Comparison of ENCODE assay signal across 9 mouse cellular contexts in genomic region chr1:155040939-155041371, GRCm38 (mm10). TPM values are rescaled to one million over a fixed set of nuclear protein-coding genes. Genes with fewer than 3 reads are reported as not detected.
DNase-seq lines count a peak whose midpoint lies in the region; ATAC-seq and TF ChIP-seq lines count a peak whose summit lies in the region.
"Had no signal": no experiment of that assay in that cellular context is flagged by ENCODE, and none has a peak within 500 bp of the region (broad histone marks: within the 10 kb centered on the region; RNA-seq: fewer than 3 reads in every experiment).

No protein-coding gene starts in this region.

- H3K4me2 ChIP-seq in forebrain, embryonic 11.5 days (ENCODE audit: low read depth, low read length, severe bottlenecking) = no peak overlapping the region
- no peak overlapping the region for H3K4me2 ChIP-seq in forebrain, embryonic 14.5 days (ENCODE audit: low read length)
- no peak overlapping the region for H3K4me2 ChIP-seq in limb, embryonic 13.5 days (replicated peaks)

- H3K9ac ChIP-seq in forebrain, embryonic 11.5 days (ENCODE audit: low read length) = no peak overlapping the region
- H3K9ac ChIP-seq in forebrain, embryonic 14.5 days (ENCODE audit: low read length) = no peak overlapping the region
- no peak overlapping the region for H3K9ac ChIP-seq in MEL (ENCODE audit: control insufficient read depth, low read depth, low read length, poor library complexity, severe bottlenecking)
- H3K9ac ChIP-seq in limb, embryonic 13.5 days = no peak overlapping the region

- 0 out of 2 replicates have a peak, but pooled peaks cover 3% of the 10 kb centered on the region for H3K4me1 ChIP-seq in forebrain, embryonic 11.5 days (replicated peaks; ENCODE audit: control insufficient read depth, insufficient read depth, low read length)
- H3K4me1 ChIP-seq in forebrain, embryonic 14.5 days (ENCODE audit: control insufficient read depth, insufficient read depth, low read length) = no peaks in the 10 kb centered on the region
- peaks cover 5 to 23% of the 10 kb centered on the region in 2 experiments for H3K4me1 ChIP-seq in MEL (ENCODE audit: control insufficient read depth in 1 of 2, insufficient read depth in 2 of 2, low read length in 2 of 2)
- peaks cover 6% of the 10 kb centered on the region for H3K4me1 ChIP-seq in limb, embryonic 13.5 days

- H3K79me2 ChIP-seq in MEL (ENCODE audit: control insufficient read depth, insufficient read depth, low read length, poor library complexity) = no peaks in the 10 kb centered on the region

- no peaks in the 10 kb centered on the region for H3K36me3 ChIP-seq in forebrain, embryonic 11.5 days (ENCODE audit: control insufficient read depth, insufficient read depth, low read length)
- no peaks in the 10 kb centered on the region for H3K36me3 ChIP-seq in forebrain, embryonic 14.5 days (ENCODE audit: control insufficient read depth, insufficient read depth, low read length)
- H3K36me3 ChIP-seq in MEL (ENCODE audit: control insufficient read depth in 1 of 2, insufficient read depth in 2 of 2, low read length in 2 of 2) = peaks cover 0 to 20% of the 10 kb centered on the region in 2 experiments; a peak in 2 of 4 replicates
- no peaks in the 10 kb centered on the region for H3K36me3 ChIP-seq in limb, embryonic 13.5 days
- H3K36me3 ChIP-seq: midbrain, embryonic 10.5 days had no signal

- intact Hi-C loops in left cerebral cortex, adult 2 months (cut with DNase I) = no loop called here
- intact Hi-C loops in left cerebral cortex, postnatal 36 days (cut with DNase I) = no loop called here

- TF ChIP-seq POLR2A in MEL (IDR thresholded peaks at IDR 0.05; ENCODE audit: control insufficient read depth in 1 of 2, insufficient read depth in 1 of 2, low read depth in 1 of 2, low read length in 2 of 2, poor library complexity in 1 of 2) = no peak

- ATAC-seq in forebrain, embryonic 11.5 days (replicated peaks; ENCODE audit: low FRiP score) = no peak
- ATAC-seq in forebrain, embryonic 14.5 days = no peak
- ATAC-seq in limb, embryonic 13.5 days (ENCODE audit: low FRiP score, low read depth) = peak; percentile 72

- H3K4me3 ChIP-seq in forebrain, embryonic 11.5 days (ENCODE audit: low read depth, low read length) = no peak overlapping the region
- no peak overlapping the region for H3K4me3 ChIP-seq in forebrain, embryonic 14.5 days (ENCODE audit: low read depth, low read length)
- H3K4me3 ChIP-seq in left cerebral cortex, adult 2 months = no peak overlapping the region
- no peak overlapping the region for H3K4me3 ChIP-seq in MEL (ENCODE audit: control insufficient read depth in 1 of 2, insufficient read depth in 1 of 2, low read depth in 2 of 2, low read length in 2 of 2)
- H3K4me3 ChIP-seq in limb, embryonic 13.5 days = no peak overlapping the region
- H3K4me3 ChIP-seq: midbrain, embryonic 10.5 days had no signal

- H3K27me3 ChIP-seq in forebrain, embryonic 11.5 days (ENCODE audit: control insufficient read depth, insufficient read depth, low read length) = no peaks in the 10 kb centered on the region
- no peaks in the 10 kb centered on the region for H3K27me3 ChIP-seq in forebrain, embryonic 14.5 days (replicated peaks; ENCODE audit: control insufficient read depth, insufficient read depth, low read length)
- H3K27me3 ChIP-seq in MEL (ENCODE audit: control insufficient read depth in 1 of 2, insufficient read depth in 2 of 2, low read length in 2 of 2) = no peaks in the 10 kb centered on the region
- H3K27me3 ChIP-seq in limb, embryonic 13.5 days = no peaks in the 10 kb centered on the region

- no peak for TF ChIP-seq EP300 in MEL (IDR thresholded peaks at IDR 0.05; ENCODE audit: low read depth in 1 of 2, low read length in 2 of 2)

- TF ChIP-seq CTCF in left cerebral cortex, adult 2 months (IDR thresholded peaks at IDR 0.05) = no peak
- TF ChIP-seq CTCF in MEL (IDR thresholded peaks at IDR 0.05 in 2 of 3, conservative IDR thresholded peaks at IDR 0.05 in 1 of 3; ENCODE audit: control insufficient read depth in 1 of 3, insufficient read depth in 1 of 3, low read depth in 2 of 3, low read length in 3 of 3, poor library complexity in 1 of 3, severe bottlenecking in 1 of 3) = no peak

- no peak overlapping the region for H3K27ac ChIP-seq in forebrain, embryonic 11.5 days (ENCODE audit: low read depth, low read length)
- H3K27ac ChIP-seq in forebrain, embryonic 14.5 days (ENCODE audit: low read depth, low read length) = no peak overlapping the region
- peak overlapping the region; percentile 69; the same call in 1 of the 2 replicates for H3K27ac ChIP-seq in left cerebral cortex, adult 2 months
- H3K27ac ChIP-seq in MEL (ENCODE audit: control insufficient read depth, low read depth, low read length) = peak overlapping the region; percentile 56
- H3K27ac ChIP-seq in limb, embryonic 13.5 days = 0 out of 2 replicates have a peak overlapping the region, but pooled peaks have one; percentile 22

- no peak for TF ChIP-seq RAD21 in MEL (IDR thresholded peaks at IDR 0.05; ENCODE audit: low read depth, low read length)

- 81% methylated on average over 1 of the region's 1 CpGs for WGBS in forebrain, embryonic 11.5 days
- 79% methylated on average over 1 of the region's 1 CpGs for WGBS in forebrain, embryonic 14.5 days
- WGBS in limb, embryonic 13.5 days = 42% methylated on average over 1 of the region's 1 CpGs

- peak; percentile 36 for DNase-seq in forebrain, embryonic 11.5 days (ENCODE audit: low spot score)
- DNase-seq in forebrain, embryonic 14.5 days (ENCODE audit: low spot score) = no peak
- no peak for DNase-seq in left cerebral cortex, adult 2 months (ENCODE audit: extremely low spot score in 1 of 2, low spot score in 2 of 2)
- no peak for DNase-seq in left cerebral cortex, adult 18-20 months (ENCODE audit: low spot score in 2 of 2)
- no peak for DNase-seq in MEL (ENCODE audit: low read depth, low spot score)
- no peak for DNase-seq in adrenal gland, postnatal 4 days (ENCODE audit: low spot score in 2 of 2)
- no peak for DNase-seq in left cerebral cortex, postnatal 36 days (ENCODE audit: low spot score in 2 of 2)

- H3K9me3 ChIP-seq in forebrain, embryonic 11.5 days (ENCODE audit: control insufficient read depth, low read length) = no peaks in the 10 kb centered on the region
- H3K9me3 ChIP-seq in forebrain, embryonic 14.5 days (replicated peaks; ENCODE audit: control insufficient read depth, low read length) = no peaks in the 10 kb centered on the region
- no peaks in the 10 kb centered on the region for H3K9me3 ChIP-seq in MEL (replicated peaks; ENCODE audit: insufficient read depth, low read length)
- no peaks in the 10 kb centered on the region for H3K9me3 ChIP-seq in limb, embryonic 13.5 days
- H3K9me3 ChIP-seq: midbrain, embryonic 10.5 days had no signal

TF ChIP-seq in MEL, 35 proteins besides CTCF, POLR2A, EP300 and RAD21:
- TF ChIP-seq CHD1 (IDR thresholded peaks at IDR 0.05; ENCODE audit: low read depth, low read length) = no peak
- no peak for TF ChIP-seq ELF1 (IDR thresholded peaks at IDR 0.05; ENCODE audit: low read depth, low read length)
- no peak for TF ChIP-seq ZC3H11A (IDR thresholded peaks at IDR 0.05; ENCODE audit: low read depth, low read length)
- TF ChIP-seq SIN3A (IDR thresholded peaks at IDR 0.05; ENCODE audit: low read length) = no peak
- no peak for TF ChIP-seq POLR2AphosphoS5 (IDR thresholded peaks at IDR 0.05; ENCODE audit: borderline replicate concordance, low read depth, low read length)
- no peak for TF ChIP-seq TAL1 (IDR thresholded peaks at IDR 0.05; ENCODE audit: low read length)
- TF ChIP-seq HCFC1 (IDR thresholded peaks at IDR 0.05; ENCODE audit: low read depth, low read length) = no peak
- TF ChIP-seq ZNF384 (IDR thresholded peaks at IDR 0.05; ENCODE audit: low read depth, low read length) = no peak
- TF ChIP-seq TCF12 (IDR thresholded peaks at IDR 0.05; ENCODE audit: low read depth, low read length) = no peak

RNA-seq across cellular contexts. Expression of gene Ier5, which starts 58.5 kb away (rescaled TPM):
- 19.4 and 28.0 TPM in 2 replicates for polyA plus RNA-seq in forebrain, embryonic 11.5 days (2014; fragmentation: Nextera tagmentation; extraction: Ambion mirVana)
- 19.5 and 24.6 TPM in 2 replicates for polyA plus RNA-seq in forebrain, embryonic 14.5 days (2014; fragmentation: Nextera tagmentation; extraction: Ambion mirVana)
- 10 to 100 TPM; 60.4 to 75.1 TPM for total RNA-seq in left cerebral cortex, adult 2 months (2021)
- total RNA-seq in left cerebral cortex, adult 18-20 months (2021) = 10 to 100 TPM; 76.3 to 83.2 TPM
- total RNA-seq in MEL (2012; rRNA removed) = 7.2 and 7.5 TPM in 2 replicates
- 1 to 10 TPM in 1 of 2 experiments, not detected in 1; 7.4 TPM for polyA plus RNA-seq in MEL (2012; ENCODE audit: insufficient read depth in 1 of 2, insufficient read length in 2 of 2, low read depth in 1 of 2, low replicate concordance in 2 of 2, missing spikeins in 1 of 2)
- 5.8 and 6.0 TPM in 2 replicates for polyA plus RNA-seq in limb, embryonic 13.5 days (2015; fragmentation: Nextera tagmentation; extraction: Ambion mirVana)
- 10 to 100 TPM; 12.8 to 14.4 TPM for total RNA-seq in adrenal gland, postnatal 4 days (2021)
- total RNA-seq in left cerebral cortex, postnatal 36 days (2021) = 10 to 100 TPM; 49.2 to 64.5 TPM

Comparison
In these comparisons a context has a peak if more than half of its experiments do, and no peak if none do; other contexts are left out.
1. H3K27ac ChIP-seq: peak in left cerebral cortex, adult 2 months (single experiment), MEL (single experiment) and limb, embryonic 13.5 days (single experiment); none in forebrain, embryonic 11.5 days (single experiment) and forebrain, embryonic 14.5 days (single experiment).